Mouse (Mus musculus) left cerebral cortex, adult 8-10 months (tissue): ENCODE measurements around the gene Depdc7. TPM values are rescaled to one million over a fixed set of nuclear protein-coding genes. Genes with fewer than 3 reads are reported as not detected.
A peak's percentile ranks its signal among the peaks of the same experiment; 100 is the strongest.

Experiments
- DNase-seq, 2 experiments: peaks; one replicate each; pipeline ENCODE4 v3.0.0; 2022; ENCODE audit warnings: low spot score in 2 of 2
- total RNA-seq, 4 experiments: library from RNA; stranded (reverse); gene quantifications; 2 replicates each; pipeline ENCODE4 v1.2.4; 2022

Gene Depdc7
- total RNA-seq, 4 experiments from 2014 or later = 0.72 to 2.2 (median 1.6) TPM

DNA sequence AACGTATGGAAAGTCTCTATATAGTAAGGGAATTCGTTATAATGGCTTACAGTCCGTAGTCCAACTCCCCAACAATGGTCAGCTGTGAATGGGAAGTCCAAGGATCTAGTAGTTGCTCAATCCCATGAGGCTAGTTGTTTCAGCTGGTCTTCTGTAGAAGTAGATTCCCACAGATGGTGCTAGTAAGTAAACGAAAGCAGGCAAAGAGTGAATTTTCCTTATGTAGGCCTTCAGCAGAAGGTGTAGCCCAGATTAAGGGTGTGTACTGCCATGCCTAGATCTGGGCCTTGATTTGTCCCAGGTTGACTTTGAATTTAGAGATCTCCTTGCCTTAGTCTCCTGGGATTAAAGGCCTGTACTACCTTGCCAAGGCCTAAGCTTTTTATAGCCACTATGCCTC, 26.4 kb downstream of the Depdc7 start, which contains the start of gene Pin1rt1:
Pin1rt1 (minus strand) TSS at position 101 of the 400 bp plus-strand sequence.
- no peak for DNase-seq

- no peak for DNase-seq
Measured at GRCm38 (mm10) chr2:104714254-104714691, 28.4 kb downstream of the Depdc7 start.

DNA sequence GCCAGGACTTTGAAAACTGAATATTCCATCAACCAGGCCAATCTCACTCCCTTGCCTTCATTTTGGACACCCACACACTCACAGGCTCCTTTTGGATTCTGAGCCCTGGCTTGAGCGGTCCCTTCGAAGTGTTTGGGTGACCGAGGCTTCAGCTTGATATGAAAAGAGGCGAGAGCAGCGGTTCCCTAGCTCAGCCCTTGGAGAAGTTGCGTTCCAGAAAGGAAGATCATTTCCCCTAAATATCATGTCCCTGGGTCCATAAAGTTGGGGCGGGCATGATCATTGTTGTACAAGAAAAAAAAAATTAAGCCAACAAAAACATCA, 30.2 kb downstream of the Depdc7 start:
- no peak for DNase-seq

DNA sequence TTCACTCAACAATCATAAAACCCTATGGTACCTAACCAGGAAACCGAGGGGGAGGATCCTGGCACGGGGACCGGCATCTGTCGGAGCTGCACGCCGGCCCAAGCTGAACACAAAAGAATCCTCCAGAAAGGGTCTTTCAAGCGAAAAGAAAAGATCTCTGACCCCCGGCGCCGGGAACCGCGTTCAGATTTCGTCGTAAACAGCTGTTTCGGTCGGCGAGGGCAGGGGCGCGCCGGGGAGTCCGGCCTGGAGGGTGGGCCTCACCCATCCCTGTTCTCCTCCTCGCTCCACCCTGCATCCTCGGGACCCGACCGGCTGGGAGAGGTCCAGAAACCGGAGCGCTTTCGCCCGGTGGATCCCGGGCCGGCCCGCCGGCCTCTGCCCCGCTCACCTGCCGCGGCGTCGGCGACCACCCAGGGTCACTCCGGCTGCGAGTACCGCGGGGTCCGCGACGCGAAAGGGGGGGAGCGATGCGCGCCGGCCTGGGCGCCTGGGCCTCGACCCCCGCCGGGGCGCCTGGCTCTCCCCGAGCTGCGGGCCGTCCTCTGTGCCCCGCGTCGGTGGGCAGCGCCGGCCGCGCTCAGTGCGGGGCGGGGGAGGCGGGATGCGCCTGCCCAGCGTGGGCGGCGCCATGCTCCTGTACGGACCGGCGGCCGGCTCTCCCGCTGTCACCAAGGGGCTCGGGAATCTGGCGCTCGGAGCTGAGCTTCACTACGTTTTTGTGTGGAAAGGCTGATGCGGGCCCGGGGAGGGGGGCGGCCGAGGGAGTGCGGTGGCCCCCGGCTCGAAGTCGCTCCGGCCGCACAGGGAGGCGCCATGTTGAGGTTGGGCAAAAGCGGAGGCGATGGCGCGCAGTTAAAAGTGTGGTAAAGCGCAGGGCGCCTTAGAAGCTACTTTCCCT, 30.8 kb downstream of the Depdc7 start, which contains the start of gene Tcp11l1:
Tcp11l1 (minus strand) TSS at position 585 of the 901 bp plus-strand sequence.
- DNase-seq = peak; percentile 59 to 62

DNA sequence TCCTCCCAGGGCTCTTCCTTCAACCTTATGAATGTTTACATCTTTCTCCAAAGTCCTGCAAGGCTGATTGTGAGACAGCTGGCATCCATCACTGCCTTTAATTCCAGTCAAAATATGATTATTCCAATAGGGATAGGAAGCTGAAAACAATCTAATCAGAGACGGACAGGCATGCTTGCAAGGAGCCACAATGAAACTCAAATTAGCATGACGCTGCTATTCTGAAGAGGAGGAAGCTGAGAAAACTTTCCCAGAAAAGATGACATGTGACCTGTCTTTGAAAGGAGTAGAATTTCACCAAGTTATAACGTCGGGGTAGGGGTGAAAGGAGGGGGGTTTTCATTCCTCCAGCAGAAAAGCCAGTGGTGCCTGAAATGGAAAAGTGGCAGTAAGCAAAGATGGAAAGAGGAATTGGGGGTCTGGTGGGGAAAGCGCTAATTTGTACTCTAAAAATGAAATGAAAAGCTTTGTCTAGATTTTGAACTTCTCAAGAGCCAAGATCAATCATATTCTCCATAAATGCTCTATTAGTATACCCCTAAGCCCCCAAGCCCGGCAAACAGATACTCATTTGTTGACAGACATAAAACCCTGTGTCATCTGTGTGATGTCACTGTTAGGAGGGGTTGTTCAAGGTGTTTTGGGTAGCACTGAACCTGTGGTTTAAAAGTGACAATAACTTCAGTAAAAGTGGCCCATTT, 31.9 kb downstream of the Depdc7 start:
- no peak for DNase-seq

- no peak for DNase-seq
Measured at GRCm38 (mm10) chr2:104709786-104710337, 32.8 kb downstream of the Depdc7 start.

DNA sequence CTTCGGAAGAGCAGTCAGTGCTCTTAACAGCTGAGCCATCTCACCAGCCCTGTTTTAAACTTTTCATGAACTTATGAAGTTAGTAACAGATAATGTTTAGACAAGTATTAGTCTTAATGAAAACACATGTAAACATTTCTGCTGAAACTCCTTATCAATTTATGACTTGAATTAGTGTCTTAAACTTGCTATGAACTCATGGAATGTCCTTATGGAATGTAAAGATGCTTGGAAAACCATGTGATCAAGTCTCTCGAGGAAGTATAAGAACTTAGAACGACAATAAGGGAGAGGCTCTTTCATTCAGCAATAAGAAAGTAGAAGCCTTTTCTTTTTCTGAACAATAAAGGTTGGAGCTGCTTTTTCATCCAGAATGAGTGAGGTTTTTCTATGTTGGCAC, 38.3 kb downstream of the Depdc7 start:
- no peak for DNase-seq

- DNase-seq = no peak
Measured at GRCm38 (mm10) chr2:104703158-104703557, 39.5 kb downstream of the Depdc7 start.

DNA sequence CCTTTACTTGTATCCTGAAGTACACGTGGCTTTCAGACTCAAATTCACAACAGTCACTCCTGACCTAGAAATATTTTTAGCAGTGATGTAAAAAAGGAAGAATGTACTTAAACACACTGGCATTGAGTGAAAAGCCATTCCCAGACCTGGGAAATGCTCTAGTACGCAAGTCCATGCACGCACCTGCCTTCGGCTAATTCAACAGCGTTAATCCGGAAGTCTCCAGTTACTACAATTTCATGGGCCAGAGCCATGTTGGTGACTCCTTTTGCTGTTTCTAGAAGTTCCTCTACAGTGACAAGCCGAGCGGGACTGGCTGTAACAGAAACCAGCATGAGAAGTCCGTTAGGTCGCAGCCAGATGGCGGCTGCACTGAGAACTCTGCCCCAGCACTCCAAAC, 43.0 kb downstream of the Depdc7 start:
- no peak for DNase-seq

DNA sequence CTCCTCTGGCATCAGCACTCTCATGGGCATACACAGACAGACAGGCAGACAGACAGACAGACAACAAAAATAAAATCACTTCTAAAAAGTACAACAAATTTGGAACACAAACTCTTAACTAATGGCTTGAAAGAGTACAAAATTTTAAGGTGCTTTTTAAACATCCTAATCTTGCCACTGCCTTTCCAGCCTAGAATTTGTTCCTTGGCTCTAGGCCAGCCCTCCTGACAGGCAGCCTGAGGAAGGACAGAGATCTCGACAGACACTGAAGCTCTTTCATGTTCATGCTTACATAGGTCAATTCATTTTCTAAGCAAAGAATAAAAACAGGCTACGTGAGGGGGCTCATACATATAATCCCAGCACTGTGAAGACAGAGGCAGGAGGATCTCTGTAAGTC, 50.1 kb downstream of the Depdc7 start:
- DNase-seq = no peak

GRCm38 (mm10) chr2:104690720-104691119, 52.0 kb downstream of the Depdc7 start:
- DNase-seq = no peak

- no peak for DNase-seq
Measured at GRCm38 (mm10) chr2:104688724-104689123, 54.0 kb downstream of the Depdc7 start.

DNA sequence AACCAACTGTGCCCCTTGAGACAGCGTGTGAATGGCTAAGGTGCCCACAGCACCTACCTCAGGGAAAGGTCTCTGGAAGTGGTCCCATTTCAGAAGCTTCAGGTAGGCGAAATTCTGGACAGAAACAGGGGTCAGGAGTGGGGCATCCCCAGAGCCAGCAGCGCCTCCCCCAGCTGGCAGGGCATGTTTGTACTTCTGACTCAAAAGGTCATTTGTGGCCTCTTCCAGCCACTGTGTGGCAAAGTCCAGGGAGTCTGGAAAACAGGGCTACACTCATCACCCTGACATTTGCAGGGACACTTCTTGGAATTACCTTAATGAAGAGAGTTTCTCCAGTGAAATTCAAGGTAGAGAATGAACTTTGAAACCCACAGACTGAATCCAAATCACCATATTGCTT, 54.4 kb downstream of the Depdc7 start:
- no peak for DNase-seq

DNA sequence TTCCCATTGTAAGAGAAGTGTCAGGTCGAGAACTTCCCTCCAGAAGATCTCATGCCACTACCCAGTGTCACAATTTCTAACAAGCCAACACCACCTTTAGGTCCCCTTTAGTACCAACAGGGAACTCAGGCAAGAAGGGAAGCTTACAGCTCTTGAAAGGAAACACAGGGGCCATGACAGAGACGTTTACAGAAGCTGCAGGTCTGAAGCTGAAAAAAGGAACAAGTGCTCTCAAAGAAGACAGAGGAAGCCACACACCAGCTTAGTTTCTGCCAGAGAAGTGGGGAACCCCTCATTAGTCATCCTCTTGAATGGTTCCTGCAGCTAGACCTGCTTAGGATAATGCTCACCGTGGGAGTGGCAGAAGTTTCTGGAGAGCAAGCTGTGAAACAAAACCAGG, 55.4 kb downstream of the Depdc7 start:
- no peak for DNase-seq

DNA sequence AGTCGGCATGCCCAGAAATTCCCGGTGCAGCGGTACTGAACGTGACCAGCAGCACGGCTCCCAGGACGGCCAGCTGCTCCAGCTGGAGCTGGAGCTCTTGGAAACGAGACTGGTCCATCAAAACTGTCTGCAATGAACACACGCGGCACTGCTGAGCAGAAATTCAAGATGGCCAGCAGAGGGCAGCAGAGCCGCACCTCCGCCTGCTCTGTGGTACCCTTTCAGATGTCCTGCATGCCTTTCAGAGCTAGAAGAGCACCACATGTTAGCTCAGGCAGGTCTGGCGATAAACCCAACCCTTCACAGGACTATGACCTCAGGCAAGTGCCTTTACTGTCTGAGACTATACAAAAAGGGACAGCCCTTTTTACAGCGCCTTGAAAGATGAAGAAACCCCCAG, 57.3 kb downstream of the Depdc7 start:
- DNase-seq = peak; percentile 52 to 61

DNA sequence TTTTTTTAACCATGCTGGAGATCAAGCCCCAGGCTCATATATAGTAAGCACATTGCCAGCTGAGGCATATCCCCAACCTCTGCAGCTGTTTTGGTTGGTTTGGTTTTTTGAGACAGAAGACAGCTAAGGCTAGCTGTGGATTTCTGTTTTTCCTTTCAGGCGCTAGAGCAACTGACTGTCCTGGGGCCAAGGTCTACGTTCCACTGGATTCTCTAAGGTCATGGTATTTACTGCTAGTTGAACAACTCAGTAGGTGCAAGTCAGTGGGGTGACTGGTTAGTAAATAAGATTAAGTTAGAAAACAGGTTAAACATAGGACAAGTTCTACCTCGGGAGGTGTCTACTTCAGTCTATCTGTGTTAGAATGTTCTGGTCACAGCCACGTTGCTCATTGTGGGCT, 57.9 kb downstream of the Depdc7 start:
- no peak for DNase-seq

DNA sequence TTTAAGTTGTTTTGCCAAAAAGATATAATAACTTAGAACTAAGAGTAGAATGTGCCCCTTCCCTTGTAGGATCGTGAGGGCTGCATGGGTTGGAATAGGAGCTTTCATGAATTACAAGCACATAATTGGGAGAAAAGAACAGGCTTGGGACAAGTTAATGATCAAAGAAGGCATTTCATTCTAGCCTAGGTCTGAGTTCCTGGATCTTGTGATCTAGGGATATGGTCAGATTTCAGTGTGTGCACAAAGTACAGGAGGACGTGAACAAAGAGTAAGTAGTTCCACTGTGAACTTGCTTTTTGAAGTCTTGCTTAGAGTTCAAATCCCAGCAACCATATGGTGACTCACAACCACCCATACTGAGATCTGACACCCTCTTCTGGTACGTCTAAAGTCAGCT, 65.4 kb downstream of the Depdc7 start:
- no peak for DNase-seq

Other genes starting within 250 kb of the Depdc7 start
- 100 to 1,000 TPM in 2 of 4 experiments, 10 to 100 TPM in 2; 91.0 to 102 (median 98.9) TPM for gene Hipk3, start 248.4 kb downstream of the Depdc7 start, total RNA-seq
- 10 to 100 TPM; 36.5 to 44.1 (median 37.5) TPM for gene Cstf3, start 152.4 kb downstream of the Depdc7 start, total RNA-seq
- gene Tcp11l1, start 30.7 kb downstream of the Depdc7 start, total RNA-seq = 10 to 100 TPM; 34.4 to 45.6 (median 39.4) TPM
- not detected for gene Pin1rt1, start 26.5 kb downstream of the Depdc7 start, total RNA-seq
- 10 to 100 TPM in 3 of 4 experiments, 1 to 10 TPM in 1; 10.0 to 12.2 (median 10.9) TPM for gene Qser1, start 73.9 kb upstream of the Depdc7 start, total RNA-seq
- gene Prrg4, start 107.0 kb upstream of the Depdc7 start, total RNA-seq = 1 to 10 TPM in 2 of 4 experiments, under 1 TPM in 2; 0.24 to 1.2 (median 0.91) TPM
- gene Ccdc73, start 124.9 kb upstream of the Depdc7 start, total RNA-seq = 1 to 10 TPM in 1 of 4 experiments, not detected in 3; 3.3 TPM